Mouse (Mus musculus) adrenal gland, postnatal 10 days (tissue): ENCODE measurements around the gene Kif16b. TPM values are rescaled to one million over a fixed set of nuclear protein-coding genes. Genes with fewer than 3 reads are reported as not detected.

Experiments
- DNase-seq: peaks from one replicate; pipeline ENCODE4 v3.0.0; 2021; ENCODE audit warnings: mixed read lengths
- total RNA-seq, 2 experiments: library from RNA; stranded (reverse); gene quantifications; 2 replicates each; pipeline ENCODE4 v1.2.3; 2021

Kif16b gene
- total RNA-seq, 2 experiments from 2014 or later: 19.4 to 23.5 TPM

- DNase-seq: peak; percentile 46
These were observed 25.4 kb downstream of the Kif16b start for GRCm38 (mm10) chr2:142875936-142876335.

DNA sequence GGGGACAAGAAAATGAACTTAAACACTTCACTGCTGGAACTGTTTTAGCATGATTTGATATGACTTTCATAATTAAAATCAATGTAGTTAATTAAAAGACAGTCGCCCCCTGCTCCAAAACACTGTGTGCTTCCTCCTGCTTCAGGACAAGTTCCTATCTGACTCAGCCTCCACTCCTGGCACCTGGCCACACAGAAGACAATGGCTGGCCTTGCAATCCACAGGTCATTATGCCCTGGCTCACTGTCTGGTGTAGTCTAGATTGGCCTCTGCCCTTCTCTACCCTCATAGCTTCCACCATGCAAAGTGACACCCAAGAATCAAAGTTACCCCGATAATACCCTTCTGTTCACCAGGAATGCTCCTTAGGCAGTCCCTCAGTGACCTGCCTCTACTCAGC lies 26.8 kb downstream of the Kif16b start:
- peak; percentile 75 for DNase-seq

DNA sequence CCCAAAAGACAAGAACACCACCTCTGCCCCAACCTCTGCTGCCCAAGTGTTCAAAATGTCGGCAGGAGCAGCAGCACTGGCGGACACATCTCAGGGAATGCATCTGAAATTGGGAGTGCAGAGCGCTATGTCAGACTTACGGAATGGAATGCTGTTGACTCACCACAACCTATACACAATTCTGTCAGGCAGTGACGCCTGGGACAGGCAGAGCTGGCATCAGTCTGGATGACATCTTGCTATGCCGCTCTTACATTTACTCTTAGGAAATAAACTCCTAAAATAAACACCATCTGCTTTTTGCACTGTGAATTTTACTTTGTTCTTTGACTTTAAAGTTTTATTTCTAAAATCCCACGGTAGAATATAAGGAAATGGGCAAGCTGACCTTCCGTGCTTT lies 31.3 kb downstream of the Kif16b start:
- DNase-seq: no peak

DNA sequence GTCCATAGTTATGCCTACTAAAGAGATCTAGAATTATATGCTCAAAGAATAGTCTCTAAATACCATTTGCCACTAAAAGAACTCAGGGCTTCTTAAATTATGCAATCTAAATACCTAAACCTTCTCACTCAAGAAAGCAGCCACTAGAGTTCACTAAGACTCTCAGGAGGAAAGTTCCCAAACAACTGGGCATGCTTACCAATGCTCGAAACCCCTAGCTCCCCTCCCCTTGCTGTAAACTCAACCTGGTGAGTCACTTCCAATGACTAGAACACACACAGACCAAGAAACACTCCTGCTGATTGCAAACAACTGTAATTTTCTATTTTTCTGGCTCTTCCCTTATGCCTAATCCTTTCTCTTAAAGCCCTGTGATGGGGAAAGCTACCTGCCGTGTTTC lies 33.9 kb downstream of the Kif16b start:
- DNase-seq: no peak

GRCm38 (mm10) chr2:142860994-142861393 lies 40.3 kb downstream of the Kif16b start:
- no peak for DNase-seq

- DNase-seq: peak; percentile 64
These were observed 41.9 kb downstream of the Kif16b start for GRCm38 (mm10) chr2:142859452-142859851.

DNA sequence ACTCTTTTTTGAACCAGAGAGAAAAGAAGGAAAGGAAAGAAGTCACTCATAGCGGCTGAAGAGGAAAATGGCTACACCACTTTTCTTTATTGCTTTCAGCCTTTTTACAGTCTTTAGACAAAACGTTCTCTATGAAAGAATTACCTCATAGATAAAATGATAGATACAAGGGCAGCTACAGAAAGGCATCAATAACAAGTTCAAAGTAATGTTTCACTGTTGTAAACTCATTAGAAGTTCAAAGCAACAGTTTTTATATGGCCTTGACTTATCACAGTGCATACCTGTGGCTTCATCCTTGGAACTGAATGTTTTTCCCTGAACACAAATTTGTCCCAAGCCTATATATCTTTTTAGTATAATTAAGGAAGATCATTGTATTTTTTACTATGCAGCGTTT lies 62.6 kb downstream of the Kif16b start:
- no peak for DNase-seq

DNA sequence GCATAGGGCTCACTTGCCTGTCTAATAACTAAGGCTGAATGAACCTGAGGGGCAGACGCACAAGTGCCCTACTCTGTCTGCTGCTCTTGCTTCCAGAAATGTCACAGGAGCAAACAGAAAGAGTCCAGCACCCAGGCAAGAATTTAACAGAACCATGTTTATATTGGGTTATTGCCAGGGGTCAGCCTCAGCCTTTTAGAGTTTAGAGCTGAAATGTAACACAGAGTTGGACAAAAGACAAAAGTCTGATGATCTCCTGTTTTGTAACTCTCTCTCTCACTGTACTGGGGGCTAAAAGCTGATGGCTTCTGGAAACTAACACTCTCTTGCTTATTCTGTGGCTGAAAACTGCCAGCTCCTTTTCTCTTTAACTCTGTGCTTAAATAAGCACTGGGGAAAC lies 63.2 kb downstream of the Kif16b start:
- peak; percentile 27 for DNase-seq

GRCm38 (mm10) chr2:142834751-142835150 lies 66.6 kb downstream of the Kif16b start:
- no peak for DNase-seq

- DNase-seq: no peak
These were observed 68.5 kb downstream of the Kif16b start for GRCm38 (mm10) chr2:142832617-142833422.

DNA sequence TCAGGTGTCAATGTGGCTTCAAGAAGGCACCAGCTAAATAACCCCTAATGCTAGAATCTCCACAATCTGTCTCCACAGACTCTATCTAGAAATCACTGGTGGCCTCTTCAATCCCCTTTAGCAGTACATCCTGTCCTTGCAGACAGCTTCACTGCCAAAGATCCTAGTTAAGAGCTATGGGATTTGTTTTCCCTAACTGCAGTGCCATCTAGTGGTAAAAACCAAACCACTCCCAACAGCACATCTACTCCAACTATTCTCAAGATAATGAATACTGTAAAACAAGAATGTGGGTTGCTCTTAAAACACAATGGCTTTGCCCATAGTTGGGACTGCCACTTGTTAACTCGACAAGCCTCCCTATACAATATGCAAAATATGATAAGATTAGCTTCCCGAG lies 88.3 kb downstream of the Kif16b start:
- DNase-seq: peak; percentile 48

- DNase-seq: no peak
These were observed 97.4 kb downstream of the Kif16b start for GRCm38 (mm10) chr2:142803760-142804448.

- DNase-seq: no peak
These were observed 104.0 kb downstream of the Kif16b start for GRCm38 (mm10) chr2:142797310-142797709.

DNA sequence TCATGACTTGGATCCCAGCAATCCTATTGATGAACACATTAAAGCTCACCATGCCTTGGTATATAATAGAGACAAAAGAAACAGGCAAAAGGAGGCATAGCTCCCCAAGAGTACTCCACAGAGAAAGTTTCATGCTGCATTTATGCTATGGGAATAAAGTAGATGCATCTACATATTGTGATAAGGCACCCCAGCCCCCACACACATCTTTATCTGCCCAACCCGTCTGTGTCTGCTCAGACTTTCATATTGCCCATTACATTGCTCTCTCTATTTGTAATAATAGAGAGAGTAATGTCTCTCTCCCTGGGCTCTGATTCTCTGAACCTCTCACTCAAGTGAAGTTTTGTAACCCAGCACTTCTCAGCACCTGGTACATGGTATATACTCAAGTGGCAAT lies 126.0 kb downstream of the Kif16b start:
- DNase-seq: no peak

DNA sequence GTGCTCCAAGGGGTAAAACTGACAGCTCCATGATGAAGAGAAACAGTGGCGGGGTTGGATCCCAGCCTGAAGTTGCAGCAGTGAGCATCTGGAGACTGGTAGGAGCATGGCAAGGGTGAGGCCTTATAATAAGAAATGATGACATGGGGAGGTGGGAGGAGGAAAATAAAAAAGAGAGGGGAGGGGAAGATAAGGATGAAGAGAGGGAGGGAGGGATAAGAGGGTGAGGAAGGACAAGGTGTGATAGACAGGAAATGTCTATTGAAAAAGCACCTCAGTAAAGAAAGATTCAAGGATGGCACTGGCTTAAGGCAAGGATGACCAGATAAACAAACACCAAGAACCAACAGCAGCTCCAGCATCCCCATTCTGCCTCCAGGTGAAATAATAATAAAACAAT lies 126.6 kb downstream of the Kif16b start:
- DNase-seq: no peak

GRCm38 (mm10) chr2:142769647-142770121 lies 131.6 kb downstream of the Kif16b start:
- DNase-seq: no peak

DNA sequence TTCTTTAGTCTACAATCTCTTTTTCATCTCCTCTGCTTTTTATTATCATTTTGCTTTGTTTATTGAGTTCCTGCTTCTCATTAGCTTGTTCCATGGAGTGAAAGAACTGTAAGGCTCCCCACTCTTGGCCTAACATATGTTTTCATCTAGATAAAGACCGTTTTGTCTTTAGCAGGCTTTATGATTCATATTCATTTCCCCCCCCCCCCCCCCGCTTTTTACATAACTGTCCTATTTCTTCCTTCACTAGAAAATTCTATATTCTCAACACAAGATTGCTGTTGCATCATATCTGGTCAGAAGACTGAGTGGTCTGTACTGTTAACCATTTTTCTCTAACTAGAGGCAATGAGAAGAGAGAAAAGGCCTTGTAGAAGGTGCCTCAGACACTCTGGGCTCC lies 137.1 kb downstream of the Kif16b start:
- DNase-seq: no peak

DNA sequence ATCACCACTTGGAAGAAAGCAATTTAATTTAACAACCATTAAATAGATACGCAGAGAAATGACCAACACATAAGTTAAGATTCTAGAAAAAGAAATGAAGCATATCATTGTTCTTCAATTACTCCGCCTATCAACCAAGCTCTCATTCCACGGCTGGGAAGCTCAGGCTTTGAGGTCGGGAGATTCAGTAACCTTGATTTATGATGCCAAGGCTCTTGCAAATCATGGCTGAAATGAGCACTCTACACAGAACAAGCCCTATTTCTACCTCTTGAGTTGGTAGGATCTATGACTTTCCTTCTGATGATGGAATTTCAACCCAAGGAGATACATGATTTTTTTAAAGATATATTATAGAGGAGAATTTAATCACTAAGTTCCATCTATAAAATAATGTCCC lies 140.5 kb downstream of the Kif16b start:
- no peak for DNase-seq

- DNase-seq: no peak
These were observed 142.1 kb downstream of the Kif16b start for GRCm38 (mm10) chr2:142759192-142759591.

DNA sequence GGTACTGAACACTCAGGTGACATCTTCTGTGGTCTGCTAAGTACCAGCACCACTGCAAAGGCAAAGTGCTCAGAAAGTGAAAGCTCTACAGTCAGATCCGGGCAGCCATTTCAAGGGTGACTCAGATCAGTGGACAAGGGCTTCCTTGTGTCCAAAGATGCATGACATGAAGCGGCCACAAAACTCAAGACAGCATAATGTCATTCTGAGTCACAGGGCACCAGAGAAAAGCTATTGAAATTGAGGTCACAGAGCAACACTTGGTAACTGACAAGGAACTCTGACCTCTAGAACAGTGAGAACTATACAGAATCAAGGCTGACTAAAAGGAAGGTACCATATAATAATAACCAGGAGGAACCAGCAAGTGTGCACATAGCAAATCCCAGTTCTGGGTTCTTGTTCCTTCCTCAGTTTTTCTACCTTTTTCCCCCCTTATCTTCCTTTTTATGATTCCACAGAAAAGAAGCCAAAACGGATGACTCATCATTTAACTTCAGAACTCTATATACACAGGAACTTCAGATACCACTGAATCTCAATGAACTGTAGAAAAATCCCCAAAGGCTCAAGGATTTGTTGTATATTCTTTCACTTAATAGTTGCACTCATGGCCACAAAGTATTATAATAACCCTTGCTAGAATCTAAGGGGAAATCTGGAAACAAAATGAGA lies 143.1 kb downstream of the Kif16b start:
- DNase-seq: no peak

- DNase-seq: no peak
These were observed 162.0 kb downstream of the Kif16b start for GRCm38 (mm10) chr2:142739338-142739737.

GRCm38 (mm10) chr2:142738488-142738887 lies 162.8 kb downstream of the Kif16b start:
- DNase-seq: no peak

DNA sequence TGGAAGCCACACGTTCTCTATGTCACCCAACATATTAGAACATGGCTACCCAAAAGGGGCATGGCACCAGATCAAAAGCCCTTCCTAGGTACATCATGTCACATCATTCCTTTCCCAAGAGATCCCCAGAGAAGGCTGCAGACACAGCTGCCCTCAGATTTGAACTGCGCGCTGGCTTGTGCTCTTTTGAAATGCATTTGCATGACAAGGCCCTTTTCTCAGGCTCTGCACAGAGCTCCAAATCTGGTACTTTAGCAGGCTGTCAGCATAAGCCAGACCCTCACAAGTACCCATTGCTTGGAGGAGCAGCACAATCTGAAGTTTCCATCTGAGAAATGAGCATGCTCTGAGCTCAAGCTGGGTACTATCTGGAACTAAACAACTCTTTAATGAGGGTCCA lies 165.6 kb downstream of the Kif16b start:
- DNase-seq: no peak
